Mouse (Mus musculus) limb, embryonic 13.5 days (tissue): ENCODE results near the gene Phf5a. TPM values are rescaled to one million over a fixed set of nuclear protein-coding genes. Genes with fewer than 3 reads are reported as not detected.
A peak's percentile ranks its signal among the peaks of the same experiment; 100 is the strongest.
"Not testable (repeated sequence)": the region's sequence is repeated elsewhere in the genome, so short reads cannot be mapped to it uniquely, and the experiment has no call there.

Experiments
- ATAC-seq: fragments of 200-750 bp; cut with Nextera tagmentation; 2 replicates; pipeline ENCODE4 v1.8.0; 2017; ENCODE audit warnings: low read depth, moderate number of reproducible peaks, moderate TSS enrichment; ENCODE audit not compliant: low FRiP score
- H3K27ac ChIP-seq: fragments of 300-500 bp; sonication (generic); 2 replicates; pipeline ENCODE4 v1.5.1; 2015; ENCODE audit warnings: inconsistent platforms, mild to moderate bottlenecking, moderate library complexity
- H3K27me3 ChIP-seq: fragments of 300-500 bp; sonication (generic); 2 replicates; pipeline ENCODE4 v1.6.1; 2015; ENCODE audit warnings: mild to moderate bottlenecking, inconsistent platforms
- H3K36me3 ChIP-seq: fragments of 300-500 bp; sonication (generic); 2 replicates; pipeline ENCODE4 v1.6.1; 2015; ENCODE audit warnings: inconsistent platforms, mild to moderate bottlenecking, moderate library complexity
- H3K4me1 ChIP-seq: fragments of 300-500 bp; sonication (generic); 2 replicates; pipeline ENCODE4 v1.6.1; 2015; ENCODE audit warnings: inconsistent platforms
- H3K4me2 ChIP-seq: fragments of 300-500 bp; sonication (generic); replicated peaks from 2 replicates; pipeline ENCODE4 v1.6.1; 2015; ENCODE audit warnings: inconsistent platforms, mild to moderate bottlenecking, moderate library complexity
- H3K4me3 ChIP-seq: fragments of 300-500 bp; sonication (generic); 2 replicates; pipeline ENCODE4 v1.5.1; 2015; ENCODE audit warnings: moderate library complexity, mild to moderate bottlenecking, inconsistent platforms
- H3K9ac ChIP-seq: fragments of 300-500 bp; sonication (generic); 2 replicates; pipeline ENCODE4 v1.6.1; 2015; ENCODE audit warnings: mild to moderate bottlenecking, inconsistent platforms
- H3K9me3 ChIP-seq: fragments of 300-500 bp; sonication (generic); 2 replicates; pipeline ENCODE4 v1.6.1; 2016; ENCODE audit warnings: inconsistent platforms
- WGBS: fragments of 180-500 bp; shearing (Covaris S2); methylation state at CpG from one replicate; pipeline ENCODE4 v1.1.7; 2015; 5-methylcytosine and 5-hydroxymethylcytosine counted together
- polyA plus RNA-seq: library from polyadenylated mRNA; unstranded; fragments of >200 nt; fragmentation: Nextera tagmentation; extraction: Ambion mirVana; gene quantifications from 2 replicates; pipeline ENCODE4 v1.2.1, GENCODE M21; 2015

The Phf5a gene
- polyA plus RNA-seq = 151 and 158 TPM in 2 replicates

DNA sequence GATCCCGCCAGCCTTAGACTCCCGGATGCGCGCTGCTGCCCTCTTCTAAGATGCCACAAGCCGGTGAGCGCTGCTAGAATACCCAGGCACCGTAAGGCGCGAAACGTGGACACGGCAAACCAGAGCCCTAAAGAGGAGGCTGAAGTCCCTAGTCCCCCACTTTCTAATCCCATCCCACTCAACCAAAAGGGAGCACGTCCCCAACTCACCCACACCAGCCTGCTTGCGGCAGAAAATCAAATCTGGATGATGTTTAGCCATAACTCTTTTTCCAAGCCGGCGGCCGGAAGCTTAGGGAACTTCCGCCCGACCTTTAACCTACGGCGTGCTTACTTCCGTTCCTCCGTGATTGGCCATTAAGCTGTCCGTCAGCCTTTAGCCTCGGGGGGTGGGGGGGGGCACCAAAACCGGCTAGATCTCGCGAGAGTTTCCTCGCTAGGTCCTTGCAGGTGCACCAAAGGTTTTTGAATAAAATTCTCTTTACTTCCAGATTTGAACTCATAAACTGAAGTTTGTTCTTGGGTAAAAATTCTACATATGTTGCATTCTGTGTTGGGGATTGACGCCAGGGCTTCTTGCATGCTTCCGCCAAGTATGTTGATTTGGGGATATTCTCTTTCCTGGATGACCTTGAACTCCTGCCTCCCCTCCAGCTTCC is at the start of gene Phf5a:
Phf5a (minus strand) TSS at position 308 of the 658 bp plus-strand sequence.
- H3K9ac ChIP-seq = peak within 1 kb of the TSS; percentile 86
- WGBS = under 1% methylated on average over 30 of the region's 30 CpGs
- peak; percentile 88 for ATAC-seq

DNA sequence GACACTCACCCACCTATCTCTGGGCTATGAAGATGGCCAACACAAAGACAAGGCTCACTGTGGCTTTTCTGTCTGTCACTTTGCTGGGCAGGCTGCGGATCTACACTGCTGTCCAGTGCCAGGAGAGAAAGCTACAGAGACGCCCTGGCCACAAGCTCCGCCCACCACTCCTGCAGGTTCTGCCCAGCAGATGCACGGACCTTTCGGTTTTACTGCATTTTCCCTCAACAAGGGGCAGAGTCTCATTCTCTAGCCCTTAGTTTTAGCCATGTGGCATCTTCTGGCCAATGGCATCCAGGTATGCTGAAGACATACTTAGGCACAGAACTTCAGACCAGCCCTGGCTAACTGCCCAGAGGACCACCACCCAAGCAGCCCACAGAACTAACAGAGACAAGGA is 49.5 kb upstream of the Phf5a start:
- Histone ChIP-seq H3K4me2 (no peak overlapping the region), H3K4me1 (peaks cover 15% of the 10 kb centered on the region), H3K4me3 (no peak overlapping the region), H3K9me3 (no peaks in the 10 kb centered on the region), H3K27ac (no peak overlapping the region), H3K9ac (no peak overlapping the region), H3K27me3 (no peaks in the 10 kb centered on the region), H3K36me3 (peaks cover 37% of the 10 kb centered on the region)
- 57% methylated on average over 5 of the region's 5 CpGs for WGBS
- ATAC-seq = no peak

More for the DNA sequence above, at the start of gene Phf5a:
- peaks cover 15% of the 10 kb centered on the region for H3K4me1 ChIP-seq
- H3K4me3 ChIP-seq = peak within 1 kb of the TSS; percentile 97
- peak within 1 kb of the TSS; percentile 92 for H3K4me2 ChIP-seq
- H3K9me3 ChIP-seq = no peaks in the 10 kb centered on the region
- H3K27ac ChIP-seq = peak within 1 kb of the TSS; percentile 97
- H3K27me3 ChIP-seq = no peaks in the 10 kb centered on the region
- peaks cover 41% of the 10 kb centered on the region for H3K36me3 ChIP-seq

DNA sequence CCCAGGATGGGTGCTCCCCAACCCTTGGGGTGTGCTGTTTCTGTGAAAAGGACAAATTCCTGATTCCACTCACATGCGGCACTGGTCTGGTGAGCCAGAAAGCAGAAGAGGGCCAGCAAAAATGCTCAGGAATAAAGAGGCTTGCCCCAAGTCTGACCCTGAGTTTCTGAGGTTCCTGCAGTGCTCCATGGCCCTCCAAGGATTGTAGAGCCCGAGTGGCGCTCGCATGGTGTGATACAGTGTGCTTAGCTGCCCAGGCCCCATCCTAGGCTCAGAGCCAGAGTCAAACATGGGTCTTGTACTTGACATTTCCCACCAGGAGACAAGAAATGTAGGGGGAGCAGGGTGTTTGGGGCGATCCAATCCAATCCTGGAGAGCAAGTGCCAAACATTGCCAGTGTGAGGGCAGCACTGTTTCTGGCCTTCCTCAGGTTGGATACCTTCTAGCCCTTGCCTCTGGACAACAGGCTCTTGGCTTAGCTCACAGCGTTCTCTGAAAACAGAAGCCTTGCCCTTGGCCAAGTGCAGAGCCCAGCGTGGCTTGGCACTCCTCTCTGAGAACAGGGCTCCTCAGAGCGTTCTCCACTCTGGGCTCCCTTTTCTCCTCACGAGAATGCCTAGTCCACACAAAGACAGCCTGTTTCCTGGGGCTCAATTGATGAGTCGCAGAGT is 49.0 kb upstream of the Phf5a start:
- Histone ChIP-seq H3K36me3 (peaks cover 42% of the 10 kb centered on the region), H3K9ac (0 out of 2 replicates have a peak overlapping the region, but pooled peaks have one; percentile 19), H3K27ac (no peak overlapping the region), H3K4me3 (no peak overlapping the region), H3K9me3 (no peaks in the 10 kb centered on the region), H3K27me3 (no peaks in the 10 kb centered on the region), H3K4me2 (no peak overlapping the region), H3K4me1 (peaks cover 15% of the 10 kb centered on the region)
- WGBS = 92% methylated on average over 10 of the region's 10 CpGs
- no peak for ATAC-seq

DNA sequence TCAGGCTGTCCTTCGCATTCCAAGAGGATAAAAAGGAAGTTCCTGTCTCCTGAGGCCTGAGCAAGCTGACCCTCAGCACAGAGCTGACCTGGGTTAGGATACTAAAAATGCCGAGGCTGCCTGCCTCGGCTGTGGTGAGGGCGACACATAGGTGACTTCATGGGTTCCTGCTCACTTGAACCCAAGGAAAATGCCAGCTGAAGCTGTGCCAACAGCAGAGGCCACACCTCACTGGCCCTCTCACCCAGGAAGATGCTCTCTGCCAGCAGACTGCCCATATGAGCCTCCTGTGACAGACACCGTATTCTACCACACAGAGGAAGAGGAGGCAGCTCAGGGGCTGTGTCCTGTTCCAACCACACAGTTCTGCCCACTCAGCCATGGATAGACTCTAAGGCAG is 47.4 kb upstream of the Phf5a start:
- Histone ChIP-seq H3K4me2 (no peak overlapping the region), H3K27ac (no peak overlapping the region), H3K36me3 (peaks cover 59% of the 10 kb centered on the region), H3K9me3 (no peaks in the 10 kb centered on the region), H3K4me1 (no peaks in the 10 kb centered on the region), H3K27me3 (no peaks in the 10 kb centered on the region), H3K9ac (peak overlapping the region; percentile 8; the same call in 1 of the 2 replicates), H3K4me3 (no peak overlapping the region)
- 82% methylated on average over 5 of the region's 5 CpGs for WGBS
- no peak for ATAC-seq

DNA sequence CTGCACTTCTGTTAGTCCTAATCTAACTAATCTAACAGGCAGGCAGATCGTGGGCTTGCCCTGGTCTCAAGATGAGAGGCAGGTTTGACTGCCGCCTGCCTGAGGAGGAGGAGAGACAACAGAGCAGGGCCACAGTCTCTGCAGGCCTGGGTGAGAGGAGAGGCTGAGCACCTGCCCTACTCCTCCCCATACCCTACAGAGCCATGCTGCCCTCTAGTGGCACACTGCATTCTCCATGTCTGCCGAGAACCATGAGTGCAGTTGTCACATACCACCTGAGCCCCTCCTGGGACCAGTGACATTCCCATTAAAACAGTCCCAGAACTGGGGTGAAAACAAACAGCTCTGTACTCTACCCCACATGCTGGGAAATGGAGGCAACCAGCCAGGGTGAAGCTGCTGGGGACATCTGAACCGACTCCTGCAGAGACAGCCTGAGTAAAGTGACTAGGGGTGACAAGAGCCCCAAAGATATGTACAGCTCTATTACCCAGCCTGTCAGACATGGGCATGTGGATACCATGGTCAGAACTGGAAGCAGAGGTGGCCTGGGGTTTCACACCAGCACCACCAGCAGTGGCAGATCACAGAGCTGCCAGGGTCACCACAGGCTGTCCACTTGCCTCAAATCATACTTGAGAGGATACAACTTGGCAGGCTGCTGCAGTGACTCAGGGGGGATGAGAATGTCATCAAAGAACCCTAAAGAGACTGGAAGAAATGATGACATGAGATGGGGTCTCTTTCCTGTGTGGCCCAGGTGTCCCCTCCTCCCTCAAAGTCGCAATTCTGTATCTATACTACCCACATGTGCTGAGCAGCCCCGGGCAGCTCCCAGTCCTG is 46.1 kb upstream of the Phf5a start:
- Histone ChIP-seq H3K9me3 (no peaks in the 10 kb centered on the region), H3K4me1 (no peaks in the 10 kb centered on the region), H3K27ac (no peak overlapping the region), H3K9ac (no peak overlapping the region), H3K4me3 (no peak overlapping the region), H3K36me3 (peaks cover 66% of the 10 kb centered on the region), H3K27me3 (no peaks in the 10 kb centered on the region), H3K4me2 (no peak overlapping the region)
- 0 out of 2 replicates have a peak, but pooled peaks have one; percentile 26 for ATAC-seq
- WGBS = 58% methylated on average over 6 of the region's 6 CpGs

DNA sequence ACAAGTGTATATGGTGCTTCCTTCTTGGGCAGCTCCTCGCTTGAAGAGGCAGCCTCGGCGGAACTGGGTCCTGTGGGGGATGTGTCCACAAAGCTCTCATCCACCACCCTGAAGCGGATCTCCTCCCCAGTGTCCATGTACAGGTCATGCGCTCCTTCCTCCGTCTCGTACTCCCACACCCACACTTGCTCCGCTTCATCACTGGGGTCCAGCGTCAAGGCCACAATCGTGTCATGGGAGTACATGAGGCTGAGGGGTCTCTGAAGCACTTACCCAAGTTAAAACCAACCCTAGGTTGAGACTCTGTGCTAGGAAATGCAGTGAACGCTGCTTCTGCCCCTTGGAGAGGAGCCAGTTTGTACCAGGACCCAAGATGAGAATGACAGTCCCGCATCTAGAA is 45.5 kb upstream of the Phf5a start:
- Histone ChIP-seq H3K27ac (no peak overlapping the region), H3K9me3 (no peaks in the 10 kb centered on the region), H3K4me1 (no peaks in the 10 kb centered on the region), H3K4me2 (no peak overlapping the region), H3K36me3 (peaks cover 70% of the 10 kb centered on the region), H3K27me3 (no peaks in the 10 kb centered on the region), H3K9ac (no peak overlapping the region), H3K4me3 (no peak overlapping the region)
- 92% methylated on average over 12 of the region's 12 CpGs for WGBS
- no peak for ATAC-seq

DNA sequence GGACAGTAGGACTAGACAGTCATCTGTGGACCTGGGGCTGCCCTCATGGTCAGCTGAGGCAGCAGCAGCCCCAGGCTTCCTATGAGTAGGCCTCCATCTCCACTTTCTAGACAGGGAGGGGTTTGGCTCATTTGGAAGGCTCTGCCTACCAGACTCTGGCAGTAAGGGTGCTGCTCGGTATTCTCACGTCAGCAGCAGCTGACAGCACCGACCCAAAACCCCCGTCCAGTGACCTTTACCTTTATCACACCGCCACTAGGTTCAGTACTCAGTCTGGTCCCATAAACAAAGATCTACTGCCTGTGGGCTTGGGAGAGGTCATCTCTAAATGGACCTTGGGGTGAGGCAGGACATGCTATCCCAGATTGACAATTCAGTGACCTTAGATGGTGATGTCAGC is 44.0 kb upstream of the Phf5a start:
- ATAC-seq = no peak
- H3K4me2 ChIP-seq = no peak overlapping the region
- WGBS = 81% methylated on average over 5 of the region's 5 CpGs
- no peak overlapping the region for H3K4me3 ChIP-seq
- H3K4me1 ChIP-seq = no peaks in the 10 kb centered on the region
- peaks cover 80% of the 10 kb centered on the region for H3K36me3 ChIP-seq
- no peaks in the 10 kb centered on the region for H3K27me3 ChIP-seq
- H3K9ac ChIP-seq = no peak overlapping the region
- H3K9me3 ChIP-seq = no peaks in the 10 kb centered on the region
- no peak overlapping the region for H3K27ac ChIP-seq

DNA sequence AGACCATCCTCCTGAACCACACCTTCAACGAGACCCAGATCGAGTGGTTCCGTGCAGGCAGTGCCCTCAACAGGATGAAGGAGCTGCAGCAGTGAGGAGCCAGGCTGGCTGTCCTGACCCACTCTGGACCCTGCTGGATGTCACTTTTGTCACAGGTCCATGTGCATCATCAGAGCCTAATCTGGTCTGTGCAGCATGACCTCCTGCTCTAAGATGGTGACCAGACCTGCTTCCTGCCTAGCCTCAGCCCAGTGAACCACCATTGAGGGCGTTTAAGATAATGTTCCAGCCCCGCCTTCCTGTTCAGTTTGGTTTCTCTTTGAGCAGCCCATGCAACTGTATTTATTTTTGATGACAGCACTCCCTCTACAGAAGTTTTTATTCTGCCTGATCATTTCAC is 43.0 kb upstream of the Phf5a start:
- Histone ChIP-seq H3K4me1 (no peaks in the 10 kb centered on the region), H3K36me3 (peaks cover 90% of the 10 kb centered on the region), H3K4me3 (no peak overlapping the region), H3K9ac (no peak overlapping the region), H3K27ac (no peak overlapping the region), H3K9me3 (no peaks in the 10 kb centered on the region), H3K4me2 (no peak overlapping the region), H3K27me3 (no peaks in the 10 kb centered on the region)
- ATAC-seq = no peak
- WGBS = 81% methylated on average over 5 of the region's 5 CpGs

DNA sequence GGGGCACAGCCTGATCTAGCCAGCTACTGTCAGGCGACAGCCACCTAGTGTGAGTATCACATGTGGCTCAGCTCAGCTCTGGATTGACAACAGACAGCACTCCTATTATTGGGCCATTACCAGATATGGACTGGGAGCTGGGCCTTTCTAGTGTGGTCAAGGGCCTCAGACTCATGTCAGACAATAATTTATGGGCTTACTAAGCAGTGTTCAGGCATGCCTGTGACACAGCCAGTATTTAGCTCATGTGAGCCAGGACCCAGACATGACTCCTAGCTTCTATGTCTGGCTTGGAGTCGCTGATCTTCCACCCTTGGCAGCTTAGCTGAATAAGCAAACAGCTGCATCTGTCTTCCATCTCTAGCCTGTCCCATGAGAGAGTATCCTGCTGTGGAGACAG is 40.8 kb upstream of the Phf5a start:
- H3K36me3 ChIP-seq = peaks cover 97% of the 10 kb centered on the region
- H3K27me3 ChIP-seq = no peaks in the 10 kb centered on the region
- no peaks in the 10 kb centered on the region for H3K9me3 ChIP-seq
- H3K4me1 ChIP-seq = no peaks in the 10 kb centered on the region
- H3K9ac ChIP-seq = no peak overlapping the region
- no peak for ATAC-seq
- H3K27ac ChIP-seq = no peak overlapping the region
- 71% methylated on average over 2 of the region's 2 CpGs for WGBS
- H3K4me3 ChIP-seq = no peak overlapping the region
- H3K4me2 ChIP-seq = no peak overlapping the region

DNA sequence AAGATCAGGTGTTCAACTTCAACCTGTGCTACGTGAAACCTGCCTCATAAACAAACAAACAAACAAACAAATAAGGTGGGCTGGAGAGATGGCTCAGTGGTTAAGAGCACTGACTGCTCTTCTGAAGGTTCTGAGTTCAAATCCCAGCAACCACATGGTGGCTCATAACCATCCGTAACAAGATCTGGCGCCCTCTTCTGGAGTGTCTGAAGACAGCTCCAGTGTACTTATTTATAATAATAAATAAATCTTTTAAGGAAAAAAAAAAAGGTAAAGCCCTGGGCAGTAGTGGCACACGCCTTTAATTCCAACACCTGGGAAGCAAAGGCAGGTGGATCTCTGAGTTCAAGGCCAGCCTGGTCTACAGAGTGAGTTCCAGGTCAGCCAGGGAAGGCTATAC is 37.1 kb upstream of the Phf5a start:
- H3K27ac ChIP-seq, H3K27me3 ChIP-seq, ATAC-seq, H3K4me2 ChIP-seq, H3K4me3 ChIP-seq, H3K4me1 ChIP-seq, H3K9ac ChIP-seq, H3K9me3 ChIP-seq: not testable (repeated sequence)
- H3K36me3 ChIP-seq = peaks cover 96% of the 10 kb centered on the region
- 92% methylated on average over 4 of the region's 4 CpGs for WGBS

DNA sequence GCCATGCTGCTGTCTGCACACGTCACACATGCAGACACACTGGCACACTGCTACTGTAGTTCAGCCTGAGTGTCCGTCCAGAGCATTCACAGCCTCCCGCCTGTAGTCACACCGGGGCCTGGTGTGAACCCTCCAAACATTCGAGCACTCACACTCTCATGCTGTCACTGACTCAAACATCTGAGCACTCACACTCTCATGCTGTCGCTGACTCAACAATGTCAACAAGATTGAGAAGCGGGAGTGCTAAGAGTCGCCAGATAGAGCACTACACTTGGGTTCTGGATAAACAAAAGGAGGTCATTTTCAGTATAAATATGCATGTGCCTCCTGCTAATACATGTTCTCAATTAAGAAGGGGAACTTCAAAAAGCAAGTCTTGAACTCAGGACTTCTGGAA is 36.2 kb upstream of the Phf5a start:
- Histone ChIP-seq H3K4me2 (no peak overlapping the region), H3K4me1 (no peaks in the 10 kb centered on the region), H3K27me3 (no peaks in the 10 kb centered on the region), H3K9ac (no peak overlapping the region), H3K4me3 (no peak overlapping the region), H3K27ac (no peak overlapping the region), H3K36me3 (peaks cover 96% of the 10 kb centered on the region), H3K9me3 (no peaks in the 10 kb centered on the region)
- ATAC-seq = no peak
- 94% methylated on average over 8 of the region's 8 CpGs for WGBS

DNA sequence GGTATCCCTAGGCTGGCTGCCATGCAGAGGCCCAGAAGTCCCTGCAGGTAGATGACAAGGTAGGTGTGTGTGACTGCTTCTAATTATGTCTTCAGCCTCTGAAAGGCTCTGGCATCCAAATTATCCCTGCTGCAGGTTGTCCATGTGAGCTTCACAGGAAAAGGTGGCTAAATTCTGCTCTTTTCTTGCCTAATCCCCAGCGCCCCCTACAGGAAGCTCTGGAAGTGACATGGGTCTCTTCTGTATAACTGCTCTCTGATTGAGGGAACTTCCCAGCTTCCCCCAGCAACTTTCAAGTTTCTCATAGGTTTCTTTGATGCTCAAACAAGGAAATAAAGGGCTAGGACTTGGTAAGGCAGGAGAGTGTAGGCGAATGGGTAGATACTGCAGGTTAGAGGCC is 33.2 kb upstream of the Phf5a start:
- H3K9ac ChIP-seq = no peak overlapping the region
- H3K9me3 ChIP-seq = no peaks in the 10 kb centered on the region
- H3K27ac ChIP-seq = no peak overlapping the region
- 42% methylated on average over 2 of the region's 2 CpGs for WGBS
- no peak overlapping the region for H3K4me3 ChIP-seq
- no peaks in the 10 kb centered on the region for H3K4me1 ChIP-seq
- no peaks in the 10 kb centered on the region for H3K27me3 ChIP-seq
- ATAC-seq = no peak
- no peak overlapping the region for H3K4me2 ChIP-seq
- H3K36me3 ChIP-seq = peaks cover 98% of the 10 kb centered on the region
